Mouse (Mus musculus): ENCODE measurements around the gene Trim3. TPM values are rescaled to one million over a fixed set of nuclear protein-coding genes. Genes with fewer than 3 reads are reported as not detected.

Trim3 gene
- polyA plus RNA-seq, 1 experiment from 2014 or later, result 34.3 TPM

GRCm38 (mm10) chr7:105572949-105573348 lies 60.4 kb downstream of the Trim3 start:
- ATAC-seq (ENCODE audit: low FRiP score), result no peak
- Histone ChIP-seq H3K27ac (ENCODE audit: low read depth, low read length) (no peak overlapping the region), H3K4me1 (replicated peaks; ENCODE audit: control insufficient read depth, insufficient read depth, low read length) (peaks cover 13% of the 10 kb centered on the region), H3K4me3 (ENCODE audit: low read depth, low read length) (no peak overlapping the region), H3K36me3 (ENCODE audit: control insufficient read depth, insufficient read depth, low read length) (0 out of 2 replicates have a peak, but pooled peaks cover 8% of the 10 kb centered on the region), H3K27me3 (ENCODE audit: control insufficient read depth, insufficient read depth, low read length) (no peaks in the 10 kb centered on the region), H3K9ac (ENCODE audit: low read depth, low read length) (no peak overlapping the region), H3K4me2 (replicated peaks; ENCODE audit: low read depth, low read length) (no peak overlapping the region), H3K9me3 (ENCODE audit: control insufficient read depth, low read length) (no peaks in the 10 kb centered on the region)
- WGBS, result 95% methylated on average over 8 of the region's 8 CpGs
- DNase-seq (ENCODE audit: low spot score), result no peak

DNA sequence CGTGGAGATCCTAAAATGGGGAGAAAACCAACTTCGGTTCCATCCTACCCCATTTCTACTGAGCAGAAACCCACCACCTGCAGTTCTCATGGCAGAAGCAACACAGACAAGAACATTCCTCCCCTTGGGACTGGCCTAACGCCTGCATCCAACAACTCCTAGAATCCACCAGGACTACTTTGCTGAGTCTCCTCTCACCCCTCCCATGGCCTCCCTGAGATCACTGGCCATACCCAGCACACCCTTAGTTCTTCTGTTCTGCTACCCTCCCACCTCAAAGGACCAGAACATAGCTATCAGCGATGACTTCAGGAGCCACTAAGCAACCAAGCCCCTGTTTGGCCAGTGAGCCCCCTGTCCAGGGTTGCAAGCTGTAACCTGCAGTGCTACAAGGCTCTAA lies 62.6 kb downstream of the Trim3 start:
- 84% methylated on average over 4 of the region's 4 CpGs for WGBS
- peaks cover 12% of the 10 kb centered on the region; the same call in 1 of the 2 replicates for H3K36me3 ChIP-seq (ENCODE audit: control insufficient read depth, insufficient read depth, low read length)

DNA sequence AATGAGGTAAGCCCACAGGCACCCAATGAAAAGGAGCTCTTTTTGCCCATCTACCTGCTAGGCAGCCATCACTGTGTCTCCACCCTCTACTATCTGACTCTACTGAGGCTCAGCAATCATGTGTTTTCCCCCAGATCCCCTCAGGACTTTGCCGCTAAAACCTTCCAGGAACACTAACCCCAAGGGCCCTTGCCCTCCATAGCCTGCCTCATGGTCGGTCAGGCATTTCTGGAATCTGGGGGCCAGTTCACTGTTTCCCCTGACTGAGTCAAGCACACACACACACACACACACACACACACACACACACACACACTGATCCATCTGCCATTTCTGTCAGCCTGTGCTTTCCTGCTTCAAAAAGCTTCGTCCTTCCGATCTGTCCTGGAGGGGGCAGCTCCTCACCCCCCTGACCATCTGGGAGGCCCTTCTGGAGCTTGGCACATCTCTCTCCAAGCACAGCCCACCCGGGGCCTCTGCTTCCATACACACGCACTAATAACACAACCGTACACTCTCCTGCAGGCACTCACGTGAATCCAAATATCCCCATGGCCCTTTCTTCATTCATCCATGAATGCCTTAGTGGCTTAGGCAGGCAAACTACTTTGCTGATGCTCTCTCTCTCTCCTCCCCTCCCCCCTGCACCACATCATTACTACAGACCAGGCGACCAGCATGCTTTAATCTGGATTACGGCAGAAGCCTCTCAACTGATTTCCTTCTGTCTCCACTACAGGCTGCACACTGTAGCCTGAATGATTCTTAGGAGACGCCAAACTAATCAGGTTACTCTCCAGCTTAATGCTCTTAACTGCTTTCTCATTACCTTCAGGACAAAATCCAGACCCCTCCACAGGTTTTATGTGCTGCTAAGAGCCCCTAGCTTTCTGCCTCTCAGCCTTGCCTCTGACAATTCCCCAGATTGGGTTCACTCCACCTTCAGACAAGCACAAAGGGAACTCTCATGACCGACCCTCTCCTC lies 63.6 kb downstream of the Trim3 start:
- Histone ChIP-seq H3K27ac (ENCODE audit: low read depth, low read length) (peak overlapping the region; percentile 76), H3K9ac (ENCODE audit: low read depth, low read length) (0 out of 2 replicates have a peak overlapping the region, but pooled peaks have one; percentile 37), H3K4me2 (replicated peaks; ENCODE audit: low read depth, low read length) (peak overlapping the region; percentile 37), H3K27me3 (ENCODE audit: control insufficient read depth, insufficient read depth, low read length) (no peaks in the 10 kb centered on the region), H3K4me1 (replicated peaks; ENCODE audit: control insufficient read depth, insufficient read depth, low read length) (peaks cover 13% of the 10 kb centered on the region), H3K4me3 (ENCODE audit: low read depth, low read length) (no peak overlapping the region), H3K36me3 (ENCODE audit: control insufficient read depth, insufficient read depth, low read length) (peaks cover 12% of the 10 kb centered on the region; the same call in 1 of the 2 replicates), H3K9me3 (ENCODE audit: control insufficient read depth, low read length) (no peaks in the 10 kb centered on the region)
- DNase-seq (ENCODE audit: low spot score) (peak; percentile 30), ATAC-seq (ENCODE audit: low FRiP score) (peak; percentile 46)
- WGBS, result 31% methylated on average over 12 of the region's 12 CpGs

More for the DNA sequence above, 62.6 kb downstream of the Trim3 start:
- Histone ChIP-seq H3K9ac (ENCODE audit: low read depth, low read length) (no peak overlapping the region), H3K27me3 (ENCODE audit: control insufficient read depth, insufficient read depth, low read length) (no peaks in the 10 kb centered on the region), H3K27ac (ENCODE audit: low read depth, low read length) (no peak overlapping the region), H3K4me2 (replicated peaks; ENCODE audit: low read depth, low read length) (no peak overlapping the region), H3K9me3 (ENCODE audit: control insufficient read depth, low read length) (no peaks in the 10 kb centered on the region), H3K4me1 (replicated peaks; ENCODE audit: control insufficient read depth, insufficient read depth, low read length) (peaks cover 13% of the 10 kb centered on the region), H3K4me3 (ENCODE audit: low read depth, low read length) (no peak overlapping the region)
- ATAC-seq (ENCODE audit: low FRiP score) (no peak), DNase-seq (ENCODE audit: low spot score) (no peak)

GRCm38 (mm10) chr7:105568988-105569471 lies 64.3 kb downstream of the Trim3 start:
- peaks cover 12% of the 10 kb centered on the region; the same call in 1 of the 2 replicates for H3K36me3 ChIP-seq (ENCODE audit: control insufficient read depth, insufficient read depth, low read length)

DNA sequence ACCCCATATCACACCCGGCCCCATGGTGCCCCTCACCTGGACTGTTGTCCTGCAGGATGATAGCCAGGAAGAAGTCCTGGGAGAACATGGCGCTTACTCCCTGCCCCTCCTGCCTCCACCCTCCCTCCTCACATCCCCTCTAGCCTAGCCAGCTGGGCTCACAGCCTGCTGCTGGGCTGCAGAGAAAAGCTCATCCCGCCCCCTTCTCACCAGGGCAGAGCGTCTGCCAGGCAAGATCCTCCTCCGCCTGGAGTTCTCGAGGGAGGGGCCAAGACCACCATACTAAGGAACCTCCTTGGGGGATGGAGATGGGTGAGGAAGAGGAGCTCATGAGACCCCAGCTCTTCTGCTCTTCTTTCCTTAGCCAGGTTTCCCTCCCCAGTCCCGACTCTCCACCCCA lies 64.8 kb downstream of the Trim3 start:
- Histone ChIP-seq H3K9ac (ENCODE audit: low read depth, low read length) (no peak overlapping the region), H3K9me3 (ENCODE audit: control insufficient read depth, low read length) (no peaks in the 10 kb centered on the region), H3K4me3 (ENCODE audit: low read depth, low read length) (0 out of 2 replicates have a peak overlapping the region, but pooled peaks have one; percentile 12), H3K4me2 (replicated peaks; ENCODE audit: low read depth, low read length) (peak overlapping the region; percentile 37), H3K27me3 (ENCODE audit: control insufficient read depth, insufficient read depth, low read length) (no peaks in the 10 kb centered on the region), H3K36me3 (ENCODE audit: control insufficient read depth, insufficient read depth, low read length) (peaks cover 9% of the 10 kb centered on the region; the same call in 1 of the 2 replicates), H3K27ac (ENCODE audit: low read depth, low read length) (peak overlapping the region; percentile 76), H3K4me1 (replicated peaks; ENCODE audit: control insufficient read depth, insufficient read depth, low read length) (peaks cover 13% of the 10 kb centered on the region)
- no peak for DNase-seq (ENCODE audit: low spot score)
- ATAC-seq (ENCODE audit: low FRiP score), result peak; percentile 62
- WGBS, result 16% methylated on average over 7 of the region's 7 CpGs

More at GRCm38 (mm10) chr7:105568988-105569471, 64.3 kb downstream of the Trim3 start:
- ATAC-seq (ENCODE audit: low FRiP score) (peak; percentile 82), DNase-seq (ENCODE audit: low spot score) (peak; percentile 65)
- H3K27ac ChIP-seq (ENCODE audit: low read depth, low read length), result peak overlapping the region; percentile 76
- no peaks in the 10 kb centered on the region for H3K9me3 ChIP-seq (ENCODE audit: control insufficient read depth, low read length)
- H3K27me3 ChIP-seq (ENCODE audit: control insufficient read depth, insufficient read depth, low read length), result no peaks in the 10 kb centered on the region
- H3K4me1 ChIP-seq (replicated peaks; ENCODE audit: control insufficient read depth, insufficient read depth, low read length), result peaks cover 13% of the 10 kb centered on the region
- H3K4me3 ChIP-seq (ENCODE audit: low read depth, low read length), result 0 out of 2 replicates have a peak overlapping the region, but pooled peaks have one; percentile 12
- H3K9ac ChIP-seq (ENCODE audit: low read depth, low read length), result no peak overlapping the region
- H3K4me2 ChIP-seq (replicated peaks; ENCODE audit: low read depth, low read length), result peak overlapping the region; percentile 37
- WGBS, result 6% methylated on average over 6 of the region's 6 CpGs

DNA sequence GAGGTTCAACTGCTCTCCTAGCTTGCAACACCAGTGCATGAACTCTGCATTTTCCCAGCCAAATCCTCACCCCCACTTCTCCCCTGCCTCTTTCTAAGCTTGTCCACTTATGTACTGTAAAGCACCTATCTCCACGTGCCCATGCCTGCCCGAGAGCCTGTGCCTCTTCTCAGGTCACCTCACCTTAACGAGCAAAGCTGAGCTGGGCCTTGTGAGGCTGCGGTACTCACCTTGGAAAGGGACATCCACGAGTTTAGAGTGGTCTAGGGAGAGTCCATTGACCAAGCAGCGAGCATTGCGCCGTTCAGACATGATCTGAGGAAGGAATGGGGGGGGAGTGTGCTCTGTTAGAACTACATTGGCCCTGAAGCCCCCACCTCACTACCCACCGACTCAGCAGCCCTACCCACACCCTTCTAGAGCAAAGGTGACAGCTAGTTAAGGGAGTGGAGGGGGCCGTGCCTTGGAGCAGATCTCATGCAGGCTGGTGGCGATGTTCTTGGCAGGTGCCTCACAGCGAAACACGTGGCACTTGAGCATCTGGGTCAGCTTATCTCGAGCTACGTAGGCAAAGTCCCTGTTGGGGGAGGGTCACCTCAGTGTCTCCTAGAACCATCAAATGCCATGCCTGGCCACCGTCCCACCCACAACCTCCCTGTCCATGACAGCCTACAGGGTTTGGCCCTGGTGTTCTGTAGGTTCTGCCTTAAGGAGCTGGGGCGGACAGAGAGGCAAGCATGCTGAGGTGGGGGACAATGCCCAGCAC lies 68.1 kb downstream of the Trim3 start:
- Histone ChIP-seq H3K9ac (ENCODE audit: low read depth, low read length) (no peak overlapping the region), H3K4me2 (replicated peaks; ENCODE audit: low read depth, low read length) (no peak overlapping the region), H3K9me3 (ENCODE audit: control insufficient read depth, low read length) (no peaks in the 10 kb centered on the region), H3K4me3 (ENCODE audit: low read depth, low read length) (no peak overlapping the region), H3K36me3 (ENCODE audit: control insufficient read depth, insufficient read depth, low read length) (peaks cover 4% of the 10 kb centered on the region; the same call in 1 of the 2 replicates), H3K27me3 (ENCODE audit: control insufficient read depth, insufficient read depth, low read length) (no peaks in the 10 kb centered on the region), H3K4me1 (replicated peaks; ENCODE audit: control insufficient read depth, insufficient read depth, low read length) (peaks cover 13% of the 10 kb centered on the region), H3K27ac (ENCODE audit: low read depth, low read length) (no peak overlapping the region)
- DNase-seq (ENCODE audit: low spot score), result no peak
- ATAC-seq (ENCODE audit: low FRiP score), result no peak
- WGBS, result 86% methylated on average over 17 of the region's 17 CpGs

- Histone ChIP-seq H3K4me1 (replicated peaks; ENCODE audit: control insufficient read depth, insufficient read depth, low read length) (no peaks in the 10 kb centered on the region), H3K27ac (ENCODE audit: low read depth, low read length) (no peak overlapping the region), H3K4me2 (replicated peaks; ENCODE audit: low read depth, low read length) (no peak overlapping the region), H3K9ac (ENCODE audit: low read depth, low read length) (no peak overlapping the region), H3K4me3 (ENCODE audit: low read depth, low read length) (no peak overlapping the region), H3K36me3 (ENCODE audit: control insufficient read depth, insufficient read depth, low read length) (peaks cover 9% of the 10 kb centered on the region; the same call in 1 of the 2 replicates), H3K27me3 (ENCODE audit: control insufficient read depth, insufficient read depth, low read length) (no peaks in the 10 kb centered on the region), H3K9me3 (ENCODE audit: control insufficient read depth, low read length) (no peaks in the 10 kb centered on the region)
- WGBS, result 85% methylated on average over 3 of the region's 3 CpGs
- no peak for ATAC-seq (ENCODE audit: low FRiP score)
- no peak for DNase-seq (ENCODE audit: low spot score)
These were observed 70.0 kb downstream of the Trim3 start for GRCm38 (mm10) chr7:105563367-105563766.

DNA sequence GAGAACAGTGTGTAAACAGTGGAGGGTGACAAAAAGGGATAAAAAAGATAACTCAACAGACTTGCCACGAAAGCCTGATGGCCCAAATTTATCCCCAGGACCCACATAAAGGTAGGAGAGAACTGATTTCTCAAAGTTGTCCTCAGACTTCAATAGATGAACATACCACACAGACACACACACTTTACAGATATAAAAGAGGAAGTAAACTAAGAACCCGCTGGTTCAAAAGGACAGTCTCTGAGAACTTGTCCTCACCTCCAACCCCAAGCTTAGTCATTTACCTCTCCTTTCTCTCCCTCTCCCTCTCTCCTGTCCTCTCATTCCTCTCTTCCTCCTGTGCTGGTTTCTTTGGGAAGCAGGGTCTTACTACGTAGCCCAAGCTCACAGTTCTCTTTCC lies 71.1 kb downstream of the Trim3 start:
- Histone ChIP-seq H3K4me3 (ENCODE audit: low read depth, low read length) (no peak overlapping the region), H3K9ac (ENCODE audit: low read depth, low read length) (no peak overlapping the region), H3K36me3 (ENCODE audit: control insufficient read depth, insufficient read depth, low read length) (peaks cover 9% of the 10 kb centered on the region; the same call in 1 of the 2 replicates), H3K27me3 (ENCODE audit: control insufficient read depth, insufficient read depth, low read length) (no peaks in the 10 kb centered on the region), H3K9me3 (ENCODE audit: control insufficient read depth, low read length) (no peaks in the 10 kb centered on the region), H3K4me1 (replicated peaks; ENCODE audit: control insufficient read depth, insufficient read depth, low read length) (no peaks in the 10 kb centered on the region), H3K27ac (ENCODE audit: low read depth, low read length) (no peak overlapping the region), H3K4me2 (replicated peaks; ENCODE audit: low read depth, low read length) (no peak overlapping the region)
- DNase-seq (ENCODE audit: low spot score) (no peak), ATAC-seq (ENCODE audit: low FRiP score) (no peak)
- WGBS, result 98% methylated on average over 3 of the region's 3 CpGs
